Mouse (Mus musculus): ENCODE results near the gene Pygo2. TPM values are rescaled to one million over a fixed set of nuclear protein-coding genes. Genes with fewer than 3 reads are reported as not detected.

Gene Pygo2
- polyA plus RNA-seq, 1 experiment, result 30.8 TPM

DNA sequence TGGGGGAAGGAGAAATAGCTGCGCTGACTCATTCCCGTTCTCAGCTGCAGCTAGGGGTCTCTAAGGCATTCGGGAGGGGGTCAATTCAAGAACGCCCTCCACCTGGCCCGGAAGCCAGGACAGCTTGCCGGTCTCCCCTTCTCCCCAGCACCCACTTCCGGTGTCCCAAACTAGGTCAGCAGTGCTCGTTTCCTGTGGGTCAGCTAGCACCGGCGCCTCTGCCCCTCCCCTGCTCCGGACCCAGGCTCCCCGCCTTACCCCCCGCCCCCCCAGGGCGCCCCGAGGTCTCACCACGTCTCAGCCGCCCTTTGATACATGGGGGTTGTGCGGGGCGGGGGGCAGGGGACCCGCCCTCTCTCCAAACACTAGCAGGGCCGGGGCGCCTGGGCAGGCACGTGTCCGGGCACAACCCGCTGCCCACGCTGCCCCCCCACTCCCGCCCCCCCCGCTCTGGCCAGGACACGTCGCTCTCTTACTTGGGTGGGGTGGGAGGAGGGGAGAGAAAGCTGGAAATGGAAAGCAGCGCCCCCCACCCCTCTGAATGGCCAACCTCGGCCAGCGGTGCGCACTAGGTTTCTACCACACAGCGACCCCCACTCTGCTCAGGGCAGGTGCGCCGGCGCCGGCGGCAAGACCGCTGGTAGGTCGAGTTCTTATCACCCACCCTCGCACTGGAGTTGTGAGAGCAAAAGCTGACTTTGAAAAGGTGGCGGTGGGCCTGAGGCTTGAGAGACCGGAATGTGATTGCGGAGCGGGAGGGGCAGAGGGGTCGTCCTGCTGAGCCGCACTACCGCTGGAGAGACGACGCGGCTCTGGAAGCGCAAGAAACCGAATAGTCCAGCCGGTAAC, 38.1 kb upstream of the Pygo2 start:
- DNase-seq (ENCODE audit: low read depth, low spot score), result no peak
- WGBS, result 1% methylated on average over 46 of the region's 56 CpGs

DNA sequence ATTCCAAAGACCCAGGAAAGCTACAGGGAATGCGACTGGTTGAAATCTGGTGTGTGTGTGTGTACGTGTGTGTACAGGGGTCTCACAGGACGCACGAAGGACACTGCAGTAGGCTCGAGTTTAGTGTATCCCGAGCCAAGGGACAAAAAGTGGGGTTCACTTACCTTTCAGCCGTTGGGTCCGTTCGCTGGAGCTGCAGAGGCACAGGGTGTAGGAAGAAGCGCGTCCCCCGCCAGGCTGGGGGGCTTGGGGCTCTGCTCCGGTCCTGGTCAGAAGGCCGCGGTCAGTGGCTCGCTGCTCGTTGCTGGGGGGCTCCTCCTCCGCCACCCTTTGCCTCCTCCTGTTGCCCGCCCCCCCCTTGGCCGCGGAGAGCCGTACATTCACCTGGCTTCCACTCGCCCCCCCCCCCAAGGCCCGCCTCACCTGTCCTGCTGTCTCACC, 37.1 kb upstream of the Pygo2 start:
- DNase-seq (ENCODE audit: low read depth, low spot score), result no peak
- under 1% methylated on average over 23 of the region's 24 CpGs for WGBS

DNA sequence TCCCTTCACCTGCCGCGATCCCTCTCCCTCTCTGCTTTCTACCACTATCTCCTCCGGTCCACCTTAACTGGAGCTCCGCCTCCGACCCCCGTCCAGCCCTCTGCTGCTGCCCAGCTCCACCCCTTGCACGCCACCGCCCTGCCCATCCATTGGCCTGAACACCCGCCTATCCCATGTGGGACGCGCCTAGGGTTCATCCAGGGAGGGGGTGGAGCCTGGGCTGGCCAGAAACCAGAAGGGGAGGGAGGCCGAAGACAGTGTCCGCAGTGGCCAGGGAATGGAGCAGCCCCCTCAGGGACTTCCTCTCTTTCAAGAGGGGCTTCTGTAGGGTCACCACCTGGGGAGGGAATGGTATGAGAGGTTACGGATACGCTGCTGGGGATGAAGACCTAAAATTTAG, 36.4 kb upstream of the Pygo2 start:
- under 1% methylated on average over 15 of the region's 15 CpGs for WGBS
- DNase-seq (ENCODE audit: low read depth, low spot score), result peak; percentile 87

DNA sequence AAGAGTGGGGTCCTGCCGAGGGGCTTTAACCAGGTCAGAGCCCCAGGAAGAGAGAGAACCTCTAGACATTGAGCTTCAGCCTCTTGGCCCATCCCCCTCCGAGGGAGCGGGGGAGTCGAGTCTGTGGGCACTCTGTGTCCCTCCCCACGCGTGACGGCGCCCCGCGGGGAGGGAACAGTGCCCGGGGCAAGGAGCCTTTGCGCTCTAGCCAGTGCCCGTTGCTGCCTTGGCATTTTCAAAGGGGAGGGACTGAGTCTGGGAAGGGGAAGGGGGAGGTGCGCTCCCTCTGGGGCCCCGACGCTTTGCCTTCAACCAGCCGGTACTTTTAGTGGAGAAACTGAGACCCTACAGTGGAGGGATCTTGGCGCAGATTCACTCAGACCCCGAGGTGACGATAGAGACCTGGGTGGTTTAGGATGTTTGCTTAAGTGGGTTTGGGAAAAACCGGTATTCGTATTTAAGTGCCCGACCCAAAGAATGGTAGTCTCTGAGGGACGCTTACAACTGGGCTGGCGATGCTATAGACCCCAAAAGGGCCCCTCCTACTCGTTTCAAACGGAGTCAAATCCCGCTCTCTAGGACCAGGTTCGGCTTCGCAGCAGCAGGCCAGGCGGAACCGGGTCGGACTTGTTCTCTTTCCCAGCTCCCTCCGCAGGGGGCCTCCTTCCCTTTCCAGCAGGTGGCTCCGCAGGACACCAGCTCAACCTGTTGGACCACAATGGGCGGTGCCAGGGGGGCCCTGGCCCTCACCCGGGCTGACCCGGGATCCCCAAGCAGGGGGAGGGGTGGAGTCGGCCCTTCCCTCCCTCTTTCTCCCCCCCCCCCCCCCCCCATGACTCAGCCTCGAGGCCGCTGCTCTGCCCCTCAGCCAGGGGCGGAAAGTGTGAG, 35.8 kb upstream of the Pygo2 start, which contains the start of gene Zbtb7b:
Gene Zbtb7b (minus strand): TSS at position 771 of the 888 bp plus-strand sequence.
- no peak for DNase-seq (ENCODE audit: low read depth, low spot score)
- WGBS, result under 1% methylated on average over 41 of the region's 42 CpGs

DNA sequence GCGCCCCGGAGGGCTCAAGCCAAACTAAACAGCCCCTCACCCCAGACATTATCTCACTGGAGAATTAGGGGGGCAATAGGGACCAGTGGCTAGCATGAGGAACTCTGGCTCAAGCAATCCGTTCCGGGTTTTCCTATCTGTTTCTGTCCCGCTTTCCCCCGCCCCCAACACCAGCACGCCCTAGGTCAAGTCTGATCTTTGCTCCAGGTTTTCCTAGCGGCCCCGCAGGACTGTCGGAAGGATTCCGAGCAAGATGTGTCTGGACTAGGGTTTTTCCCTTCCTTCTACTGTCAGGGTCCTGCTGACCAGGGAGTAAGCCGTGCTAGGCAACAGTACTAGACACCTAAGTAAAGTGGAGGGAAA, 35.1 kb upstream of the Pygo2 start:
- no peak for DNase-seq (ENCODE audit: low read depth, low spot score)
- 1% methylated on average over 12 of the region's 12 CpGs for WGBS

DNA sequence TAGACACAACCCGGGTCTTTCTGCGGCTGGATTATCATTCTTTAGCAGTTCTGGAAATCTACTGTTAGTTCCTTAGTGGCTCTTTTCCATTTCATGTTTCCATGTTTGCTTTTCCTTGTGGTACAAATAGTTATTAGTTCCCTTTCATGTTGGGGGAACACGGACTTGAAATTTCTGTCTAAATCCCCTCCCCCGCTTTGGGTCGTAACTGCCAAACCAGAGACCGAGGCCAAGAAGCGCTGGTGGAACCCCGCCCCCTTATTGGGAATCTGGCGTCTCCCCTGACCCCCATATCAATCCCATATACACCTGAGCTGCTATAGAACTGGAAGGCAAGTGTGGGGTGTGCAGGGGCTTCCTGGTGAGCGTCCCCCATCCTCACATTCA, 34.6 kb upstream of the Pygo2 start:
- WGBS, result 3% methylated on average over 10 of the region's 10 CpGs
- DNase-seq (ENCODE audit: low read depth, low spot score), result no peak

DNA sequence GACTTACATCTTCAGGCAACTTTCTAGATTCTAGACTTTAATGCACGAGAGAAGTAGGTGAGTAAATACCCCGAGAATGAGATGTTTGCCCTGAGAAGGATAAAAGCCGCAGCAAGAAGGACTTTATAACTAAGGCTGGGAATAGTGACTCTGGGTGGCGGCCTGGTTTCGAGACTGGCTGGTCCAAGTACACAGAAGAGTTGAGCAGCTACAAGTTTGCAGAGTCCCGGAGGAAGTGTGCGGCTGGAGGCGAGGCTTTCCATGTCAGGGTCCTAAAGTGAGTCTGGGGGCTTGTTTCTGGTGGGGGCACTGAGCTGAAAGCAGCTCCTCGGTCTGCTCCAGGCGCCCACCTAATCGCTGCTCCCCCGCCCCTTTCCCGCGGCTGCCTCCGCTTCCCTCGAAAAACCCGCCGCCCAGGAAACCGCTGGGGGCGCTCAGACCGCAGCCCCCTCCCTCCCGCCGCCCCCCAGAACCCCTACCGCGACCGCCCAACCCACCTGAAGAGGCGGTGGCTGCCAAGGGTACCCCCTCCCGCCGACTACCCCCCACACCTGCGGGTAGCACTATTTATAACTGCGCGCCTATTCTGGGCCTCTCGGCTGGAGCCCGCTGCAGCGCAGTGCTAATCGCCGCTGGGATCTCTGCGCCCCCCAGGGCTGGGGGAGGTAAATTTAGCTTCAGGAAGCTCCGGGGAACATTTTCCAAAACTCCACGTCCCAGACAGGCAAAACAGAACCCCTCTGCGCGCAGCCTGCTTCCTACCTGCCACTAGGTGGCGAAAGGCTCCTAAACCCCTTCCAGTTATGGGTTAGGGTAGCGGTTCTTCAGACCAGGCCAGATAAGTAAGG, 34.0 kb upstream of the Pygo2 start:
- 1% methylated on average over 44 of the region's 44 CpGs for WGBS
- DNase-seq (ENCODE audit: low read depth, low spot score), result no peak

DNA sequence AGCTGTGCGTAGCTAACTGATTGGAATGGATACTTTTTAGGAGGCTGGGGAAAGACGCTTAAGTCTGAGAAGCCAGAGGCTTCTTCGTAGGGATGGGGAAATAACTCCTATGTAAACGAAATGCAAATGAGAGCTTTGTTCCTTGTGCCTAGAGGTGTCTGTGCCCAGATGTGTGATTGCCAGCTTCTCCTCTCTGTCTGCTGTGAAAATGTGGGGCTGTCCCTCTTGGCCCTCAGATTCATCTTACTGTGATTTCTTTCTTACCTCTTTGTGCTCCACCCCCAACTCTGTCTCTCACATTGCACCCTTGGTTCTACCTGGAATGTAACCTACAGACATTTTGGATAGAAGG, 33.4 kb upstream of the Pygo2 start:
- 2% methylated on average over 4 of the region's 4 CpGs for WGBS
- DNase-seq (ENCODE audit: low read depth, low spot score), result no peak

DNA sequence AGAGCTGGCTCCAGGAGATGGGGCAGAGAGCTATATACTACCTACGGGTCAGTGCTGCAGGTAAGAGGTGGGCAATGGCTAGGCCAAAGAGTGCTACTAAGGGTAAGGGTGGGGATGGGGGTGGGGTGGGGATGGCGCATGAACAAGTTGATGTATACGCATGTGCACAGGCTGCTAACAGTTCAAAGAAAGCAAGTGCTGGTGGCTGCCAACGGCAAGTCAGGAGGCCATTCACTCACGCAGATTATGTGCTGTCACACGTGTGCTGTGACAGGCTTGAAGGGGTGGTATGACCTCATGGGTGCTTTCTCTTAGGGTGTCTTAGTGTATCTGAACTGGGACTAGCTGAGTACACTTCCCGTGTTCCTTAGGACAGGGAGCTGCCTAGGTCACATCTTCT, 28.7 kb upstream of the Pygo2 start:
- 80% methylated on average over 7 of the region's 7 CpGs for WGBS
- DNase-seq (ENCODE audit: low read depth, low spot score), result no peak

DNA sequence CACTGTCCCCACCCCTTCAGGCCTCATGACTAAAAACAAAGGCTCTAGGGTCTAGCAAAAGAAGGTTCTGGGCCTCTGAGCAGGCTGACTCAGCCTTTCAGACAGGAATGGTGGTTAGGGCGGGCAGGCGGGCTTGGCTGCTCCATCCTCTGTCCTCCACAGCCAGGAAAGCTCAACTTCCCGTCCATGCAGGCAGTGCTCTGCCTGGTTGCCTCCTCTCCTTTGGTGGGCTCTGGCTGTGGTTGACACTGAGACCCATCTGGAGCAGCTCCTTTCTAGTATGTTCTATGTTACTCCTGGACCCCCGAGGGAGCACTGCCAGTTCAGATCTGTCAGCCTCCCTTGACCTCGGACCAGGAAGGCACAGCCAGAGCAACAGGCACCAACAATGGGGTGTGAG, 27.3 kb upstream of the Pygo2 start, which contains the start of gene Lenep:
Gene Lenep (minus strand): TSS at position 101 of the 400 bp plus-strand sequence.
- no peak for DNase-seq (ENCODE audit: low read depth, low spot score)
- whole genome bisulfite sequencing, result 83% methylated on average over 5 of the region's 5 CpGs

DNA sequence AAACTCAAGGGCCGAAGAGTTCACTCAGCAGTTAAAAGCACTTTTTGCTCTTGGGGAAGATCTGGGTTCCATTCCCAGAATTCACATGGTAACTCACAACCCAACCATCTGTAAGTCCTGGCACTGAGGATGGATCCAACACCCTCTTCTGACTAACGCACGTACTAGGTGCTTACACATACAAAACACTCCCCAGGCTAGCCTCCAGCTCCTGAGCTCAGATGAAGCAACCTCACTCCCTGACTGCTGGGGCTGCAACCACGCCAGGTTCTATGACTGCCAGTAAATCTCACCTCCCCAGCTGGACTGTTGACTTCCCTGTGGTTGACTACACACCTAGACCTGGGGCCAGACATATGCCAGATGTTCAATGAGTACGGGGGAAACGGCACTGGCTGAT, 23.1 kb upstream of the Pygo2 start:
- no peak for DNase-seq (ENCODE audit: low read depth, low spot score)

DNA sequence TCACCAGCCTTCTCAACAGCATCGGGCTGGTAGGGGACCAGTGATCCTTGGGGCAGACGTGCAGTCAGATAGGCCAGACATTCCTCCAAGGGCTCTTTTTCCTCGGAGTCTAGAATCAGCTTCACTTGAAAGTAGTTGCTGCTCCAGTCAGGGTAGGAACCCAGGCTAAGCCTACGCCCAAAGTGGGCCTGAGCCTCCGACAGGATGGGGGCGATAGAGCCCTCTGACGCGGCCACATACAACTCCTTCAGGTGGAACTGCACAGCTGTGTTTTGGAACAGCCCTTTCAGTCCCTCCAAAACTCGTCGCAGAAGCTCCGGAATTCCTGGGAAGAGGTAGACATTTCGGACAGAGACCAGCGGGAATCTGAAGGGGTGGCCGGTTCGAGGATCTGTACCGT, 21.6 kb upstream of the Pygo2 start:
- DNase-seq (ENCODE audit: low read depth, low spot score), result no peak
- 76% methylated on average over 16 of the region's 16 CpGs for WGBS

More for the DNA sequence above, 23.1 kb upstream of the Pygo2 start:
- 70% methylated on average over 6 of the region's 6 CpGs for WGBS

DNA sequence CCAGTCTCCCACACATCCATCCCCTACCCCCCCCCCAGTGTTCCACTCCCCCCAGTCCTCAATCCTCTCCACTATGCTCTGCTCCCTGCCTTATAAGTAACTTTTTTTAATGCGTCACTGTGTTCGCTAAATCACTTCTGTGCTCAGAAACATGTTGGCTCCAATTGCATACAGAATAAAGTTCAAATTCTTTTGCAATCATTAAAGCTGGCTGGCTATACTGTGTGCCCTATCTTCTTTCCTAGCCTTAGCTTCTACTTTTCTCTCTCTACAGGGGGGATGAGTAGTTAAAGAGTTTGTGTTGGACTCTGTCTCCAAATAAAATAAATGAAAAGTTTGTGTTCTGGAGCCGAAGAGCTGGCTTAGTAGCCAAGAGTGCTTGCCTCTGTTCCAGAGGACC, 20.3 kb upstream of the Pygo2 start:
- 73% methylated on average over 3 of the region's 3 CpGs for WGBS
- no peak for DNase-seq (ENCODE audit: low read depth, low spot score)

DNA sequence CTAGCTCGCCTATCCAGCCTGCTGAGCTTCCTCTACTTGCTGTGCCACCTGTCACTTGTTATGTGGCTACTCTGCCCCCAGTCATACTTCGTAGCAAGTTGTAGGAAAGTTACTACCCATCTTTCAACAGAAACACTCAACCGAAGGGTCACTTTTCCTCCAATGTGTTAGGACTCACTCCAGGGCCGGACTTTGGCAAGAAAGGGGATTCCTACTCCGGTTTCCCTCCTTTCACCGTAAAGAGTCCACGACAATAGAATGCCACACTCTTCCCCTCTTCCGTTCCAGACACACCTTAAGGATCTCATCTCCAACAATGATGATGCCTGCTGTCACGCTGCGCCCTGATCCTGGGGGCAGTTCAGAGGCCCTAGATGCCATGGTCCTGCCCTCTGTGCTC, 19.1 kb upstream of the Pygo2 start:
- no peak for DNase-seq (ENCODE audit: low read depth, low spot score)
- WGBS, result 50% methylated on average over 10 of the region's 10 CpGs

DNA sequence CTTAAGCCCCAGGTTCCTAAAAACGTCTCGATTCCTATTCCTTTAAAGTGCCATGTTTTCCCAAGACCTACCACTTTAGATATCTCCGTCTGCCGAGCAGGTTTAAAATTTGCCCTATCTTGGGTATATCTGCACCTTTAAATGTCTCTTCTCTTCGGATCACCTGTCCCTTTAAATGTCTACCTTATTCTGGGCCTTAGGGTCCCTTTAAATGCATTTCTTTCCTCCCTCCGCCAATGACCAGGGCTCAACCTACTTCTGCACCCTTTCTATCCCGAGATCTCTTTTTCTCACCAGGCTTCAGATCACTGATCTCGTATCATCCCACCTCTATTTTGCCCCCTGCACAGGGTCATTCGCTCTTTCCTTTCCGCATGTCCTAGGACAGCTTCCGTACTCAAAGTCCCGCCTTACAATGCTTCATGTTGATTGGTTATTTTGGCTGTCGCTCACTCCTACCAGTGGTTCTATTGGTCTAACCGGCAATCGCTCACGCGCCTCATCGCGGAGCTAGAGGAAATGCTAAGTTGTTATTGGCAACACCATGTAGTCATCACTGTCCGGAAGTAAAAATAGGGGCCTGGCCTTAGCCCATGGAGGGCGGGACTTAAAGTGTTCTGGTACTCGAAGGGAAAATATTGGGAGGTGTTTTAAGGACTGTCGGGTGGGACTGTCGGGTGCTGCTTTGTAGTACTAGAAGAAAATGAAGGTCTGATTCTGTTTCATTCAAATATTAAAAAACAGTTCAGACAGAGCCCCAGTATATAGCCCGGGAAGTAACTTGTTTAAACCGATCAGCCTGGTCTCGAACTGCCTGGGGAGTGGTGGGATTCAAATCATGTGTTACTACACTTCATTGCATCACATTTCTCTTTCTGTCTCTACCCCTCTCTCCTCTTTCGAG, 18.3 kb upstream of the Pygo2 start, which contains the start of gene Flad1:
Gene Flad1 (minus strand): TSS at position 381 of the 904 bp plus-strand sequence.
- 2% methylated on average over 28 of the region's 28 CpGs for WGBS
- DNase-seq (ENCODE audit: low read depth, low spot score), result peak; percentile 92

DNA sequence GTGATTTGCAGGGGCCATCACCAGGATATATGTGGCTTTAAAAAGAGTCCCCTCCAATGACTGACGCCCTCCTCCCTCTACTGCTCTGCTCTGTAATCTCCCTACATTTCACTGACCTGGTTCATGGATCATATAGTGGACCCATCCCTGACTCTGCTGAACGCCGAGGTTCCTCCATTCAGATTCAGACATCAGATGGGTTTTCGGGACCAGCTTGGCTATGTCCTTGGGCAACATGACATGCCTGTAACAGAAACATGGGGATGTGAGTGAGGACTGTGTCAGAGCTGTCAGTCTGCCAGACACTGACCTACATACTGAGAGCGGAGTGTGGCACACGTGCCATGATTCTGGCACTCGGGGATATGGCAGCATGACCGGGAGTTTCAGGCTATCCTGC, 13.9 kb upstream of the Pygo2 start:
- DNase-seq (ENCODE audit: low read depth, low spot score), result no peak
- 92% methylated on average over 8 of the region's 8 CpGs for WGBS

DNA sequence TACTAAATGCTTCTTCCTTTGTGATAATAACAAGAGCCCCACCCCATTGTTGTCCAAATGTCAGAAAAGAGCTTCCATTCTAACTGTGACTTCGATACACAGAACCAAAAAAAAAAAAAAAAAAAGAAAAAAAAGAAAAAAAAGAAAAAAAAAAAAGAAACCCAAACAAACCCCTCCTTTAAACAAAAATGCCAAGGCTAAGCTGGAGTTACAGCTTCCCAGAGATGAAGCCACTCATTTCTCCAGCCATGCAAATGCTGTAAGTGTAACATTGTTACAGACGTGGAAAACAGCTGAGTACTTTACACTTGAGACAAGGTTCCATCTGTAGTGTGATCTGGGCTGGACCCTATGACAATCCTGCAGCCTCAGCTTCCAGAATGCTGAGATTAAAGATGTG, 12.9 kb upstream of the Pygo2 start:
- no peak for DNase-seq (ENCODE audit: low read depth, low spot score)
- WGBS, result 13% methylated on average over 2 of the region's 2 CpGs

DNA sequence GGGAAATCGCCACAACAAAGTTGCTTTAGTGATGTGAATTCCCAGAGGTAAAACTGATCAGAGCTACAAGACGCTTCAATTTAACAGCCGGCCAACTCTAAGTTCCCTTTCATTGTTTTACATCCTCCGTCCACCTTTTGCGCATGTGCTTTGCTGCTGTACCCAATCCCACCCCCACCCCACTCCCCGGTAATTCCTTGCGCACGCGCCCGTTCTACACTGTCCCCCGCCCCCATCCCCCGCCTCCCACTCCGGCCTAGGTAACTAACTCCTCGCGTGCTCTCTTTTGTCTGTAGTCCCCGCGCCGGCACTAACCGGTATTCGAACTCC, 12.2 kb upstream of the Pygo2 start:
- no peak for DNase-seq (ENCODE audit: low read depth, low spot score)
- WGBS, result under 1% methylated on average over 20 of the region's 20 CpGs

Data from large intestine, adult 2 months (tissue).